Mouse (Mus musculus) liver, embryonic 14.5 days (tissue): ENCODE results near the gene Sgms1. TPM values are rescaled to one million over a fixed set of nuclear protein-coding genes. Genes with fewer than 3 reads are reported as not detected.

Source experiments
- ATAC-seq: fragments of 200-750 bp; cut with Nextera tagmentation; 2 replicates; pipeline ENCODE4 v1.8.0; 2017; ENCODE audit warnings: moderate number of reproducible peaks, mild to moderate bottlenecking, moderate library complexity; ENCODE audit not compliant: insufficient read depth
- DNase-seq, 3 experiments: peaks; one replicate each; pipeline ENCODE4 v3.0.0-alpha.2; 2012 to 2013; ENCODE audit warnings: low read depth in 3 of 3, low spot score in 3 of 3
- H3K27ac ChIP-seq: fragments of 300-500 bp; sonication (generic); 2 replicates; pipeline ENCODE4 v1.5.1; 2014; ENCODE audit warnings: moderate library complexity, mild to moderate bottlenecking, control low read depth, inconsistent platforms
- H3K27me3 ChIP-seq: fragments of 300-500 bp; sonication (generic); 2 replicates; pipeline ENCODE4 v1.6.1; 2014; ENCODE audit warnings: mild to moderate bottlenecking, low read length, moderate library complexity; ENCODE audit not compliant: control insufficient read depth, insufficient read depth
- H3K36me3 ChIP-seq: fragments of 300-500 bp; sonication (generic); replicated peaks from 2 replicates; pipeline ENCODE4 v1.6.1; 2014; ENCODE audit warnings: low read depth; ENCODE audit not compliant: control insufficient read depth, insufficient read depth
- H3K4me1 ChIP-seq, 2 experiments: fragments of 200-500 bp in 1 of 2; fragments of 300-500 bp in 1 of 2; sonication (generic) in 1 of 2; replicated peaks; 2 replicates each; pipeline ENCODE4 v1.6.1; 2012 to 2014; ENCODE audit warnings: antibody characterized with exemption in 1 of 2, inconsistent platforms in 1 of 2, low read length in 1 of 2; ENCODE audit not compliant: control insufficient read depth in 2 of 2, insufficient read depth in 2 of 2
- H3K4me2 ChIP-seq: fragments of 300-500 bp; sonication (generic); 2 replicates; pipeline ENCODE4 v1.6.1; 2014; ENCODE audit warnings: low read depth, mild to moderate bottlenecking, control low read depth, moderate library complexity
- H3K4me3 ChIP-seq, 2 experiments: fragments of 200-500 bp in 1 of 2; fragments of 300-500 bp in 1 of 2; sonication (generic) in 1 of 2; 2 replicates each; pipeline ENCODE4 v1.5.1; 2012 to 2014; ENCODE audit warnings: low read depth in 2 of 2, low read length in 2 of 2, mild to moderate bottlenecking in 2 of 2, control low read depth in 1 of 2, inconsistent platforms in 1 of 2, moderate library complexity in 1 of 2; ENCODE audit not compliant: insufficient read depth in 1 of 2
- H3K9ac ChIP-seq: fragments of 300-500 bp; sonication (generic); replicated peaks from 2 replicates; pipeline ENCODE4 v1.6.1; 2014; ENCODE audit warnings: mild to moderate bottlenecking, control low read depth, moderate library complexity
- H3K9me3 ChIP-seq: fragments of 300-500 bp; sonication (generic); 2 replicates; pipeline ENCODE4 v1.6.1; 2016; ENCODE audit warnings: low read length, mixed read lengths; ENCODE audit not compliant: control insufficient read depth
- CTCF ChIP-seq: IDR thresholded peaks from 2 replicates; pipeline ENCODE4 v1.5.1; 2016; ENCODE audit warnings: antibody characterized with exemption, low read depth, control low read depth
- EP300 ChIP-seq: IDR thresholded peaks from 2 replicates; pipeline ENCODE4 v1.6.1; 2016; ENCODE audit warnings: antibody characterized with exemption, low read depth
- WGBS: fragments of 180-500 bp; shearing (Covaris S2); extraction: QIAGEN DNeasy Blood & Tissue Kit; methylation state at CpG from one replicate; pipeline ENCODE4 v1.1.7; 2014; ENCODE audit not compliant: insufficient replicate concordance; 5-methylcytosine and 5-hydroxymethylcytosine counted together
- polyA plus RNA-seq, 2 experiments: library from polyadenylated mRNA; depleted of rRNA in 1 of 2; stranded (reverse) in 1 of 2; unstranded in 1 of 2; fragments of >200 nt; fragmentation: Nextera tagmentation in 1 of 2; extraction: Ambion mirVana in 1 of 2; gene quantifications; 2 replicates each; pipeline versions ENCODE4 v1.2.1 to v1.2.3; 2012 to 2014

Gene Sgms1
- polyA plus RNA-seq, 2 experiments: 17.3 to 19.2 TPM

GRCm38 (mm10) chr19:32210450-32211292 lies 178.8 kb downstream of the Sgms1 start:
- Histone ChIP-seq H3K4me3 (peak overlapping the region; percentile 59 to 79), H3K9ac (peak overlapping the region; percentile 68), H3K4me1 (peaks cover 10 to 20% of the 10 kb centered on the region in 2 experiments), H3K4me2 (peak overlapping the region; percentile 91), H3K36me3 (no peaks in the 10 kb centered on the region), H3K9me3 (no peaks in the 10 kb centered on the region), H3K27me3 (no peaks in the 10 kb centered on the region), H3K27ac (peak overlapping the region; percentile 67)
- DNase-seq: peak; percentile 75 to 82 (median 78)
- WGBS: 1% methylated on average over 34 of the region's 34 CpGs
- TF ChIP-seq EP300 (no peak), CTCF (peak; percentile 49)
- peak; percentile 99 for ATAC-seq

- H3K9me3 ChIP-seq: no peaks in the 10 kb centered on the region
- no peak overlapping the region for H3K27ac ChIP-seq
- H3K27me3 ChIP-seq: no peaks in the 10 kb centered on the region
- peak overlapping the region; percentile 59 to 79 for H3K4me3 ChIP-seq
- peaks cover 10 to 17% of the 10 kb centered on the region in 2 experiments for H3K4me1 ChIP-seq
- DNase-seq (no peak), ATAC-seq (no peak)
- no peaks in the 10 kb centered on the region for H3K36me3 ChIP-seq
- no peak for TF ChIP-seq CTCF
- no peak for TF ChIP-seq EP300
- peak overlapping the region; percentile 68 for H3K9ac ChIP-seq
- H3K4me2 ChIP-seq: peak overlapping the region; percentile 91
- WGBS: 11% methylated on average over 5 of the region's 5 CpGs
Measured at GRCm38 (mm10) chr19:32210099-32210449, 179.4 kb downstream of the Sgms1 start.

- no peaks in the 10 kb centered on the region for H3K9me3 ChIP-seq
- no peaks in the 10 kb centered on the region for H3K27me3 ChIP-seq
- no peak; the same call in 1 of the 2 replicates for TF ChIP-seq EP300
- no peak for TF ChIP-seq CTCF
- peaks cover 12 to 34% of the 10 kb centered on the region in 2 experiments for H3K4me1 ChIP-seq
- no peak for ATAC-seq
- no peak overlapping the region for H3K4me3 ChIP-seq
- no peaks in the 10 kb centered on the region; the same call in 1 of the 2 replicates for H3K36me3 ChIP-seq
- WGBS: 73% methylated on average over 12 of the region's 12 CpGs
- no peak overlapping the region for H3K27ac ChIP-seq
- no peak for DNase-seq
- no peak overlapping the region for H3K4me2 ChIP-seq
- H3K9ac ChIP-seq: no peak overlapping the region
Measured at GRCm38 (mm10) chr19:32202131-32203114, 187.1 kb downstream of the Sgms1 start.

- H3K9ac ChIP-seq: no peak overlapping the region
- ATAC-seq: peak; percentile 58
- H3K4me2 ChIP-seq: no peak overlapping the region
- TF ChIP-seq CTCF (peak; percentile 32; the same call in 1 of the 2 replicates), EP300 (peak; percentile 69)
- H3K36me3 ChIP-seq: no peaks in the 10 kb centered on the region; the same call in 1 of the 2 replicates
- H3K4me3 ChIP-seq: no peak overlapping the region
- H3K4me1 ChIP-seq: peaks cover 24 to 50% of the 10 kb centered on the region in 2 experiments
- no peaks in the 10 kb centered on the region for H3K9me3 ChIP-seq
- no peaks in the 10 kb centered on the region for H3K27me3 ChIP-seq
- 59% methylated on average over 4 of the region's 4 CpGs for WGBS
- no peak for DNase-seq
- H3K27ac ChIP-seq: no peak overlapping the region
Measured at GRCm38 (mm10) chr19:32199861-32200574, 189.5 kb downstream of the Sgms1 start.
